Mouse (Mus musculus): ENCODE measurements around the gene Nme3. TPM values are rescaled to one million over a fixed set of nuclear protein-coding genes. Genes with fewer than 3 reads are reported as not detected.

Nme3 gene
- 9.3 and 15.5 TPM in 2 replicates for polyA plus RNA-seq (2012; rRNA removed)

DNA sequence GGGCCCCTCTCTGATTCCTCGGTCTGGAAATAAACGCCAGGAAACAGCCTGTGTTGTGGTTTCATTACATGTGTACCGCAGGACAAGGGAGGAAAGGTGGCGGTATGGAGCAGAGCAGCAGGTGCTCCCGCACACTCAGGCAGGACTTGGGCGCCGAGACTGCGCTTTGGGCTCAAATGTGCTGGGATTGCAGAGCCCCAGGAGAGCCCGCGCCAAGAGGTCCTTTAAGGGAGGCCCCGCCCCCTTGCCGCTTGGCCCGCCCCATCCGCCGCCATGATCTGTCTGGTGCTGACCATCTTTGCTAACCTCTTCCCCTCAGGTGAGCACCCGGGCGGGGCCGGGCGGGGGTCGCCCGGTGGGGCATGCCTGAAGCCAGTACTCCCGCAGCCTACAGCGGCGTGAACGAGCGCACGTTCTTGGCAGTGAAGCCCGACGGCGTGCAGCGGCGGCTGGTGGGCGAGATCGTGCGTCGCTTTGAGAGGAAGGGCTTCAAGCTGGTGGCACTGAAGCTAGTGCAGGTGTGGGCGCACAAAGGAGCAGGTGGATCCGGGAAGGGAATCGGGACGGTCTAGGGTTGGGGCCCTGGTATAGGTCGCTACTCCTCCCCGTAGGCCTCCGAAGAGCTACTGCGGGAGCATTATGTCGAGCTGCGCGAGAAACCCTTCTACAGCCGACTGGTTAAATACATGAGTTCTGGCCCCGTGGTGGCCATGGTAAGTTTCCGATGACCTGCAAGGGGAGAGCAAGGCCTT, at the start of gene Nme3:
Gene Nme3 (plus strand): TSS at position 260 of the 752 bp plus-strand sequence.
- peak within 1 kb of the TSS; percentile 41 for H3K27ac ChIP-seq (ENCODE audit: control insufficient read depth, insufficient read depth, low read depth, low read length)
- peaks cover 20% of the 10 kb centered on the region for H3K4me1 ChIP-seq (ENCODE audit: control insufficient read depth, insufficient read depth, low read length)
- 0 out of 2 replicates have a peak, but pooled peaks have one; percentile 28 for TF ChIP-seq POLR2A (IDR thresholded peaks at IDR 0.05; ENCODE audit: control insufficient read depth, low read depth, low read length)
- TF ChIP-seq CTCF (IDR thresholded peaks at IDR 0.05; ENCODE audit: control insufficient read depth, insufficient read depth, insufficient replicate concordance, low read depth, low read length): no peak; the same call in 1 of the 2 replicates
- peak within 1 kb of the TSS; percentile 91 for H3K4me3 ChIP-seq (ENCODE audit: control insufficient read depth, low read depth, low read length)
- H3K27me3 ChIP-seq (ENCODE audit: control insufficient read depth, insufficient read depth, low read length): no peaks in the 10 kb centered on the region
- H3K36me3 ChIP-seq (ENCODE audit: control insufficient read depth, insufficient read depth, low read length): no peaks in the 10 kb centered on the region; the same call in 1 of the 2 replicates

DNA sequence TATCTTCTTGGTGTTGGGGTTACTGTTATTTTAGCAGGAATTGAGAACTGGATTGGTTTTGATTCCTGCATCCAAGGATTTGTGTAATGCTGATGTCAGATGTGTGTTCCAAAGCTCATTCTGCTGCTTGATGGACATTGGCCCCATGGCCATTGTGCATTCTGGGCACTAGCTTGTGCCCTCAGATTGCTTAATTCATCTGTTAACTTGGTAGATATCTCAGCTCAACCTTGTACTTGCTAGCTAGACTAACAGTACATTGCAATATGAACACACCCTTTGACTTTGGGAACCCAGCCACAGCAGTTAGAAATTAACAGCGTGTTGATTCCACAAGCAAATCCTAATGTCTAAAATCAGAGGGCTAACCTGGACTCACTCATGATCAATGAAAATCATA, 48.9 kb upstream of the Nme3 start:
- H3K4me1 ChIP-seq (ENCODE audit: control insufficient read depth, insufficient read depth, low read length): no peaks in the 10 kb centered on the region; the same call in none of the 2 replicates

DNA sequence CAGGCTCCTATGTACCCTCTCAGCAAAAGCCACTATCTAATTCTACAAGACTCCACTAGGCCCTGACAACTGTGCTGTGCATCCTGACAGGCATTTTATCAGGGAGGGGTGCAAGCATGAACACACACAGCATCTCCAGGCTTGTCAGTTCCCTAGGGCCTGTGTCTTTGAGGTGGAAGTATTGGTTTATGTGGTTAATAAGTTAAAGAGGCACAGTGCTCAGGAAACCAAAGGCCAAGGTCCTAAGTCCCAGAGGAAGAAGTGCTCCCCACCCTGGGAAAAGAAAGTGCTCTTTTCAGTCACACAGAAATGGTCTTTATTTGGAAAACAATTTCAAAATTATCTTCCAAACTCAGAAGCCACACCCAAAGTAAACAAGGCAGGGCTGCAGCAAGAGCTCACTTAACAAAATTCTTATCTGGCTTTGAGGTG, 47.7 kb upstream of the Nme3 start:
- Histone ChIP-seq H3K4me3 (ENCODE audit: control insufficient read depth, low read depth, low read length) (no peak overlapping the region), H3K27ac (ENCODE audit: control insufficient read depth, insufficient read depth, low read depth, low read length) (no peak overlapping the region), H3K27me3 (ENCODE audit: control insufficient read depth, insufficient read depth, low read length) (no peaks in the 10 kb centered on the region), H3K4me1 (ENCODE audit: control insufficient read depth, insufficient read depth, low read length) (no peaks in the 10 kb centered on the region; the same call in none of the 2 replicates), H3K36me3 (ENCODE audit: control insufficient read depth, insufficient read depth, low read length) (0 out of 2 replicates have a peak, but pooled peaks cover 2% of the 10 kb centered on the region)
- TF ChIP-seq CTCF (IDR thresholded peaks at IDR 0.05; ENCODE audit: control insufficient read depth, insufficient read depth, insufficient replicate concordance, low read depth, low read length): no peak
- TF ChIP-seq POLR2A (IDR thresholded peaks at IDR 0.05; ENCODE audit: control insufficient read depth, low read depth, low read length): no peak

More for the DNA sequence above, 48.9 kb upstream of the Nme3 start:
- no peak for TF ChIP-seq POLR2A (IDR thresholded peaks at IDR 0.05; ENCODE audit: control insufficient read depth, low read depth, low read length)
- no peak for TF ChIP-seq CTCF (IDR thresholded peaks at IDR 0.05; ENCODE audit: control insufficient read depth, insufficient read depth, insufficient replicate concordance, low read depth, low read length)
- H3K27ac ChIP-seq (ENCODE audit: control insufficient read depth, insufficient read depth, low read depth, low read length): no peak overlapping the region
- H3K27me3 ChIP-seq (ENCODE audit: control insufficient read depth, insufficient read depth, low read length): no peaks in the 10 kb centered on the region
- H3K4me3 ChIP-seq (ENCODE audit: control insufficient read depth, low read depth, low read length): no peak overlapping the region
- H3K36me3 ChIP-seq (ENCODE audit: control insufficient read depth, insufficient read depth, low read length): no peaks in the 10 kb centered on the region

DNA sequence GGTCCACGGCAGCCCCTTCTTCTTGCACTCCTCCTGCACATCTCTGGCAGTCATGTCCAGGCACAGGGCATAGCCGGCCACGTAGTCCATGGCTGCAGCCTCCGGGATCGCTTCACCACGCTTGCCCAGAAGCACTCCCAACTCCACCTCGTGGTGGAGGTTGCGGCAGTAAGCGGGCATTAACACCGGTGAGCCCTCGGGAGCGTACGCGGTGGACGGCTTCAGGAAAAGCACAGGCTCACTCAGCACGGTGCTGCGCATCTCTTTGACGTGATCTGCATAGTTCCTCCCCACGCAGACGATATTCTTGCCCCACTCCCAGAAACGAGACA, 46.6 kb upstream of the Nme3 start:
- Histone ChIP-seq H3K36me3 (ENCODE audit: control insufficient read depth, insufficient read depth, low read length) (0 out of 2 replicates have a peak, but pooled peaks cover 2% of the 10 kb centered on the region), H3K4me3 (ENCODE audit: control insufficient read depth, low read depth, low read length) (peak overlapping the region; percentile 81), H3K4me1 (ENCODE audit: control insufficient read depth, insufficient read depth, low read length) (no peaks in the 10 kb centered on the region; the same call in 1 of the 2 replicates), H3K27ac (ENCODE audit: control insufficient read depth, insufficient read depth, low read depth, low read length) (peak overlapping the region; percentile 78), H3K27me3 (ENCODE audit: control insufficient read depth, insufficient read depth, low read length) (no peaks in the 10 kb centered on the region)
- TF ChIP-seq CTCF (IDR thresholded peaks at IDR 0.05; ENCODE audit: control insufficient read depth, insufficient read depth, insufficient replicate concordance, low read depth, low read length) (0 out of 2 replicates have a peak, but pooled peaks have one; percentile 24), POLR2A (IDR thresholded peaks at IDR 0.05; ENCODE audit: control insufficient read depth, low read depth, low read length) (0 out of 2 replicates have a peak, but pooled peaks have one; percentile 56)

GRCm38 (mm10) chr17:24850065-24850772, 46.1 kb upstream of the Nme3 start, which contains the start of gene Fahd1:
Gene Fahd1, minus strand, starts transcription at chr17:24850364.
- peak within 1 kb of the TSS; percentile 81 for H3K4me3 ChIP-seq (ENCODE audit: control insufficient read depth, low read depth, low read length)
- 0 out of 2 replicates have a peak, but pooled peaks cover 2% of the 10 kb centered on the region for H3K36me3 ChIP-seq (ENCODE audit: control insufficient read depth, insufficient read depth, low read length)
- TF ChIP-seq POLR2A (IDR thresholded peaks at IDR 0.05; ENCODE audit: control insufficient read depth, low read depth, low read length) (peak; percentile 39; the same call in 1 of the 2 replicates), CTCF (IDR thresholded peaks at IDR 0.05; ENCODE audit: control insufficient read depth, insufficient read depth, insufficient replicate concordance, low read depth, low read length) (no peak)
- peak within 1 kb of the TSS; percentile 79 for H3K27ac ChIP-seq (ENCODE audit: control insufficient read depth, insufficient read depth, low read depth, low read length)
- H3K4me1 ChIP-seq (ENCODE audit: control insufficient read depth, insufficient read depth, low read length): no peaks in the 10 kb centered on the region; the same call in 1 of the 2 replicates
- no peaks in the 10 kb centered on the region for H3K27me3 ChIP-seq (ENCODE audit: control insufficient read depth, insufficient read depth, low read length)

DNA sequence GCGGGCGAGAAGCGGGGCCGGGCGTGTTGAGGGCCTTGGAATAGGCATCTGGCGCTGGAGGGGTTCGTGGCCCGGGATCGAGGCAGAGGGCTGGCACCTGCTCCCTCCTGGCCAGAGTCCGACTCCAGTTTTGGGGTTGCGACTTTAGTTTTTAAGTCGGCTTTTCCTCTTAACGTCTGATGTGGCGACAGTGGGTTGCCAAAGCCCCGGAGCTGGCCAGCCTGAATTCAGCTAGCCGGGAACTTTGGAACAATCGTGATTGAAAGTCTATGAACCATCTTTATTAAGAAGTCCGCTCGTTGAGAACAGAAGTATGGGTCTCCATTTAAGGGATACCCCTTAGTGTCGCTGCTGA, 45.5 kb upstream of the Nme3 start:
- TF ChIP-seq POLR2A (IDR thresholded peaks at IDR 0.05; ENCODE audit: control insufficient read depth, low read depth, low read length) (no peak), CTCF (IDR thresholded peaks at IDR 0.05; ENCODE audit: control insufficient read depth, insufficient read depth, insufficient replicate concordance, low read depth, low read length) (no peak)
- H3K27me3 ChIP-seq (ENCODE audit: control insufficient read depth, insufficient read depth, low read length): no peaks in the 10 kb centered on the region
- peak overlapping the region; percentile 79 for H3K27ac ChIP-seq (ENCODE audit: control insufficient read depth, insufficient read depth, low read depth, low read length)
- no peaks in the 10 kb centered on the region; the same call in 1 of the 2 replicates for H3K4me1 ChIP-seq (ENCODE audit: control insufficient read depth, insufficient read depth, low read length)
- H3K4me3 ChIP-seq (ENCODE audit: control insufficient read depth, low read depth, low read length): peak overlapping the region; percentile 81
- H3K36me3 ChIP-seq (ENCODE audit: control insufficient read depth, insufficient read depth, low read length): 0 out of 2 replicates have a peak, but pooled peaks cover 2% of the 10 kb centered on the region
